Mouse (Mus musculus): ENCODE data around the gene Nsun6. TPM values are rescaled to one million over a fixed set of nuclear protein-coding genes. Genes with fewer than 3 reads are reported as not detected.

Nsun6 gene
- total RNA-seq, 4 experiments from 2014 or later: 8.1 to 9.7 (median 9.0) TPM

GRCm38 (mm10) chr2:14992531-14992930 is 62.3 kb downstream of the Nsun6 start:
- DNase-seq (ENCODE audit: low spot score in 2 of 2): no peak

DNA sequence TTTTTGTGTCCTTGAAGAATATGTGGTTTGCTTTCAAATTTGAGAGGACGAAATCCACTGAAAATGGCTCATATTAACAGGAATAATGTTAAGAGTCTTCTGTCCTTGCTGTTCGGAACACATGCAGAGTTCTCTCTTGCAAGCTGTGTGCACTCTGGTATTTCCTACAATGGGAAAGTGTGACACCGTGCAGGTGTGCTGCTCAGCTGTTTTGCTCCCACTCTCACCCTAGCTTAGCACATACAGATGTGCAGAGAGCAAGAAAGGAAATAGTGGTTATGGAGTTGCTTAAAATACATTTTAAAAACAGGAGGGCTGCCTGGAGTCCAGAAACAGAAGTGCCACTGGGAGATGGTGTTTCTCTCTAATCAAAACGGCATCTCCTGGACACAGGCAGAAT is 65.5 kb downstream of the Nsun6 start:
- DNase-seq (ENCODE audit: low spot score in 2 of 2): no peak

- no peak for DNase-seq (ENCODE audit: low spot score in 2 of 2)
These were observed 66.4 kb downstream of the Nsun6 start for GRCm38 (mm10) chr2:14988451-14988850.

DNA sequence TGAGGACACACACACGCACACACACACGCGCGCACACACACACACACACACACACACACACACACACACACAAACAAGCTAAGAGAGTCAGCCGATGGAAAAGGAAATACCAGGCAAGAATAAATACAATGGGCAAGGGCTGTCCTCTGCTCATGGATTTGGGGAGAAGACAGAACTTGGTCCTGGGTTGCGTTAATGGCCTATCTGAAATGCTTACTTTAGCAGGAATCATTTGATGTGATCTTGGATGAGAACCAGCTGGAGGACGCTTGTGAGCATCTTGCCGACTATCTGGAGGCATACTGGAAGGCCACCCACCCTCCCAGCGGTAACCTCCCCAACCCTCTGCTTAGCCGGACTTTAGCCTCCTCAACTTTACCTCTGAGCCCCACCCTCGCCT is 70.8 kb downstream of the Nsun6 start:
- DNase-seq (ENCODE audit: low spot score in 2 of 2): no peak

- DNase-seq (ENCODE audit: low spot score in 2 of 2): no peak
These were observed 93.4 kb downstream of the Nsun6 start for GRCm38 (mm10) chr2:14961493-14961892.

DNA sequence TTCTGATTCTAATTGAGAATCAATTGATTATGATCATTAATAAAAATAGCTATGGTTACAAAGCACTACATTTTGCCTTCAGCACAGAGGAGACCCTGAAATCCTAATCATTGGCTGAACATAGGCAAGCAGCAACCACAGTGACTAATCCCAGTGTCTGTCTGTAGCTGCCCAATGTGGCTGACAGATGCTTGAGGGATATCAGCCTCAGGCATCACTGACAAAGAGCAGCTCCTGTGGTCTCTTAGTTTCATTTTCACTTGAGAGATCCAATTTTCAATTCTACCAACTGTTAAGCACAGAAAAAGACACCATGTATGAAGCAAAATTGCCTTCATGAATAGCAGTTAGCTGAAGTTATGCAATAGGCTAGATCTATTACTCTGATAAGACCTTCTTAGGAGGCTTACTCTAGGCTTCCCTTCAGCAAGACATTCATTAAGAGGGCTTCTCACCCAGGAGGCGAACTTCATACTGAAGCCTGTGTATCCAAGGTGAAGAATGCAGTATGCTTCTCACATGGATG is 93.8 kb downstream of the Nsun6 start:
- DNase-seq (ENCODE audit: low spot score in 2 of 2): no peak

DNA sequence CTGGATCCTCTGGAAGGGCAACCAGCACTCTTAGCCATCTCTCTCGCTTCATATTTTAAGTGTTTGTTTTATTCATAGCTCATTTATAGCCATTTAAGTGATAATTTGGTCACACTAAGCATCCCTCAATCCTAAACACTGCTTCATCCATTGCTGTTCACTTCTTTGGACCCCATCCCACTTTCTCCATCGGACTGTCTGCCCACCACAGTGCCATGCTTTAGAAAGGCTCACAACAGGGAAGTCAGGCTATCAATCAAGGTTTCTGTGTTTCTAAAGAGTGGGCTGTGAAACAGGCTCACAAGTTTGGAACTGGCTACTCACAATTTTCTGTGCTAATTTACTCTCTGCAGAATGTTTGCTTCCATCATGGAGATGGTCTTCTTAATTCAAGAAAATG is 101.8 kb downstream of the Nsun6 start:
- no peak for DNase-seq (ENCODE audit: low spot score in 2 of 2)

Other genes with a start within 250 kb of the Nsun6 start
- 10 to 100 TPM; 24.2 to 30.3 (median 26.9) TPM for gene Arl5b, start 5.7 kb downstream of the Nsun6 start, total RNA-seq (2022)

All from layer of hippocampus, adult 8-10 months (tissue).